ENCODE assay signal across 11 mouse cellular contexts in the genomic region with DNA sequence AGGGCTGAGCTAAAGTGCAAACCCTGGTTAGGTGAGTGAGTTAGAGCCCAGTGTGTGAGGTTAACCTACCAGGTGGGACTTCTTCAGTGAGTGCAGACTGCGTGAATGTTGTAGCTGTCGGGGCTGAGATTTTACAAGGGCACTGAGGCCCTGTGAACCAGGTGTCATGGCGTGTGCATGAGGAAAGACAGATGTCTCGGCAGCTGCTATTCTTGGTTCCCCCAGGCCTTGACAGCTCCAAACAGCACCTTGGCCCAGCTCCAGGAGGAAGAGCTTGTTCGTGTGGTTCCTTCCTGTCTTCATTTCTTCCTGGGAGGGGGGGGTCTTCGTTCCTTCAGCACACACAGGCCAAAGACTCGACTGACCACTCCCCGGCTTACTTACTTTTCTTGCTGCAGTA.
A peak's percentile ranks its signal among the peaks of the same experiment; 100 is the strongest.
DNase-seq lines count a peak whose midpoint lies in the region; ATAC-seq lines count a peak whose summit lies in the region.
"Had no signal": no experiment of that assay in that cellular context is flagged by ENCODE, and none has a peak within 500 bp of the region (broad histone marks: within the 10 kb centered on the region; RNA-seq: fewer than 3 reads in every experiment).

No protein-coding gene starts in this region.

- peak; percentile 17 for DNase-seq in embryo, embryonic 11.5 days (ENCODE audit: low read depth, low spot score)
- no peak for DNase-seq in embryo, embryonic 9.5 days (ENCODE audit: extremely low spot score)
- DNase-seq in left cerebral cortex, postnatal 4 days, result peak; percentile 17
- DNase-seq in left cerebral cortex, postnatal 36 days (ENCODE audit: low spot score in 2 of 2), result no peak
- DNase-seq in urinary bladder, postnatal 36 days (ENCODE audit: low spot score in 2 of 2), result no peak
- no peak for DNase-seq in kidney, adult 9 months
- DNase-seq: cerebellum, adult 2 months; thymus, adult 18-20 months had no signal

- no peak overlapping the region for H3K9ac ChIP-seq in heart, embryonic 14.5 days (ENCODE audit: low read length)

- ATAC-seq in heart, embryonic 14.5 days (ENCODE audit: insufficient number of reproducible peaks, insufficient read depth, low FRiP score, low read depth), result peak; percentile 62
- ATAC-seq in megakaryocyte progenitor cell, adult 5-6 weeks (replicated peaks; ENCODE audit: poor library complexity), result peak; percentile 16

- 10% methylated on average over 8 of the region's 8 CpGs for WGBS in heart, embryonic 14.5 days

- no peaks in the 10 kb centered on the region for H3K27me3 ChIP-seq in heart, embryonic 14.5 days (ENCODE audit: control insufficient read depth, insufficient read depth, low read length)

- H3K9me3 ChIP-seq in heart, embryonic 14.5 days (ENCODE audit: control insufficient read depth, low read length), result no peaks in the 10 kb centered on the region
- H3K9me3 ChIP-seq: midbrain, embryonic 10.5 days had no signal

- no peak overlapping the region for H3K4me3 ChIP-seq in heart, embryonic 14.5 days (ENCODE audit: control insufficient read depth in 1 of 2, insufficient read depth in 1 of 2, low read depth in 1 of 2, low read length in 2 of 2)
- H3K4me3 ChIP-seq: midbrain, embryonic 10.5 days had no signal

- H3K27ac ChIP-seq in heart, embryonic 14.5 days (replicated peaks in 1 of 2; ENCODE audit: control insufficient read depth in 1 of 2, insufficient read depth in 1 of 2, low read depth in 2 of 2, low read length in 2 of 2), result peak overlapping the region; percentile 79 to 86
- H3K27ac ChIP-seq: midbrain, embryonic 10.5 days had no signal

- peak overlapping the region; percentile 11 for H3K4me2 ChIP-seq in heart, embryonic 14.5 days (ENCODE audit: low read length)

- H3K36me3 ChIP-seq in heart, embryonic 14.5 days (ENCODE audit: control insufficient read depth, insufficient read depth, low read length), result no peaks in the 10 kb centered on the region
- H3K36me3 ChIP-seq: midbrain, embryonic 10.5 days had no signal

- intact Hi-C loops in left cerebral cortex, postnatal 4 days (cut with DNase I), result no loop called here
- intact Hi-C loops in left cerebral cortex, postnatal 36 days (cut with DNase I), result no loop called here

- H3K4me1 ChIP-seq in heart, embryonic 14.5 days (ENCODE audit: control insufficient read depth in 2 of 2, insufficient read depth in 2 of 2, low read length in 2 of 2), result peaks cover 20 to 34% of the 10 kb centered on the region in 2 experiments

Comparison
In these comparisons a context has a peak if more than half of its experiments do, and no peak if none do; other contexts are left out.
1. DNase-seq: peak in embryo, embryonic 11.5 days (single experiment) and left cerebral cortex, postnatal 4 days (single experiment); none in embryo, embryonic 9.5 days (single experiment), left cerebral cortex, postnatal 36 days (0 of 2), urinary bladder, postnatal 36 days (0 of 2) and kidney, adult 9 months (single experiment).